Mouse (Mus musculus): Measurements from ENCODE around the gene Tmem216. TPM values are rescaled to one million over a fixed set of nuclear protein-coding genes. Genes with fewer than 3 reads are reported as not detected.

Gene Tmem216
- total RNA-seq, 2 experiments from 2014 or later = 9.2 to 11.8 TPM

GRCm38 (mm10) chr19:10502571-10502970 is 53.5 kb downstream of the Tmem216 start:
- ATAC-seq (replicated peaks; ENCODE audit: low FRiP score, poor library complexity, severe bottlenecking) = peak; percentile 78

DNA sequence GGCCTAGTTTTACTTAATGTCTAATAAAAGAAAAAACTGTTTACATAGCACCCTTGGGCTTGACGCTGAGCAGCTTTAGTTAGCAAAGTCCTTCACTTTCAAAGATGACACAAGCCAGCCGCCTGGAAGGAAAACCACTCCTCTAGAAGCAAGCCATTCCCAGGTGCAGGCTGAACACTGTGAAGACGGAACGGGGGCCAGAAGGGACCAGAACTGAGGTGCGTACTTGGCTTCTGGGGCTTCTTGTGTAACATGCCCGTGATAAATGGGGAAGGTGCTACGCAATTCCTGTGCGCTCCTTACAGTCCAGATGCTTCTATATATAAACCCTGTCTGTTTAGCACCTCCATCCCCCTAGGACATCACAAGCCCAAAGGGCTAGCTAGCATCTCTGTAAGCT is 55.5 kb downstream of the Tmem216 start:
- no peak for ATAC-seq (replicated peaks; ENCODE audit: low FRiP score, poor library complexity, severe bottlenecking)

GRCm38 (mm10) chr19:10497512-10498160 is 58.4 kb downstream of the Tmem216 start:
- ATAC-seq (replicated peaks; ENCODE audit: low FRiP score, poor library complexity, severe bottlenecking) = no peak

DNA sequence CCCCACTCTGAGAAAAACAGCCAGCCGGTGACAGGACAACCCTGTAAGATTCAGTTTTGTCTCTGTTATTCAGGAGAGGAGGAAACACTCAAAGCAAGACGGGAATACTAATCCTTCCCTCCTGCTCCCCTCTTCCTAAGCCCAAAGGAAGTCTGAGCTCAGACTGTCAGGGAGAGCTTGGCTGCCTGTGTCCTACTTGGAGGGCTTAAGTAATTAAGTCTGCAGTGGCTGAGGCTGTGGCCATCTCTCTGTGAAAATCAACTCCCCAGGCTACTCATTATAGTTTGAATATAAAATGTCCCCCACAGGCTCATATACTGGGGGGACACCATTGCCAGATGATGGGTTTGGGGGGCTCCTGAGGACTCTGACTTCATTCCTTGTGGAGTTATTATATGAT is 59.1 kb downstream of the Tmem216 start:
- no peak for ATAC-seq (replicated peaks; ENCODE audit: low FRiP score, poor library complexity, severe bottlenecking)

GRCm38 (mm10) chr19:10495670-10496069 is 60.4 kb downstream of the Tmem216 start:
- no peak for ATAC-seq (replicated peaks; ENCODE audit: low FRiP score, poor library complexity, severe bottlenecking)

- peak; percentile 75 for ATAC-seq (replicated peaks; ENCODE audit: low FRiP score, poor library complexity, severe bottlenecking)
These were observed 69.7 kb downstream of the Tmem216 start for GRCm38 (mm10) chr19:10486264-10486738.

Other genes starting within 250 kb of the Tmem216 start
- not detected in 2 replicates for gene Syt7, start 167.1 kb downstream of the Tmem216 start, total RNA-seq (2015; ENCODE audit: low replicate concordance)
- not detected in 2 replicates for gene Syt7, start 167.1 kb downstream of the Tmem216 start, total RNA-seq (2017; ENCODE audit: low replicate concordance)
- not detected in 2 replicates for gene Lrrc10b, start 98.8 kb downstream of the Tmem216 start, total RNA-seq (2015; ENCODE audit: low replicate concordance)
- gene Lrrc10b, start 98.8 kb downstream of the Tmem216 start, total RNA-seq (2017; ENCODE audit: low replicate concordance) = not detected in 2 replicates
- not detected in 2 replicates for gene Ppp1r32, start 73.3 kb downstream of the Tmem216 start, total RNA-seq (2015; ENCODE audit: low replicate concordance)
- gene Ppp1r32, start 73.3 kb downstream of the Tmem216 start, total RNA-seq (2017; ENCODE audit: low replicate concordance) = 1.4 TPM in 1 of 2 replicates, not detected in the other
- gene Cpsf7, start 31.0 kb downstream of the Tmem216 start, total RNA-seq (2015; ENCODE audit: low replicate concordance) = 73.4 and 91.5 TPM in 2 replicates
- gene Cpsf7, start 31.0 kb downstream of the Tmem216 start, total RNA-seq (2017; ENCODE audit: low replicate concordance) = 63.5 and 75.6 TPM in 2 replicates
- gene Sdhaf2, start 30.1 kb downstream of the Tmem216 start, total RNA-seq (2015; ENCODE audit: low replicate concordance) = 28.1 and 46.1 TPM in 2 replicates
- gene Sdhaf2, start 30.1 kb downstream of the Tmem216 start, total RNA-seq (2017; ENCODE audit: low replicate concordance) = 30.5 and 34.8 TPM in 2 replicates
- gene Cyb561a3, start 20.9 kb upstream of the Tmem216 start, total RNA-seq (2015; ENCODE audit: low replicate concordance) = 23.8 and 27.7 TPM in 2 replicates
- gene Cyb561a3, start 20.9 kb upstream of the Tmem216 start, total RNA-seq (2017; ENCODE audit: low replicate concordance) = 7.1 and 13.7 TPM in 2 replicates
- 36.0 and 39.0 TPM in 2 replicates for gene Tmem138, start 21.1 kb upstream of the Tmem216 start, total RNA-seq (2015; ENCODE audit: low replicate concordance)
- gene Tmem138, start 21.1 kb upstream of the Tmem216 start, total RNA-seq (2017; ENCODE audit: low replicate concordance) = 8.5 and 14.6 TPM in 2 replicates
- gene Ddb1, start 49.1 kb upstream of the Tmem216 start, total RNA-seq (2015; ENCODE audit: low replicate concordance) = 58.0 and 75.0 TPM in 2 replicates
- gene Ddb1, start 49.1 kb upstream of the Tmem216 start, total RNA-seq (2017; ENCODE audit: low replicate concordance) = 168 and 208 TPM in 2 replicates
- gene Tkfc, start 49.4 kb upstream of the Tmem216 start, total RNA-seq (2015; ENCODE audit: low replicate concordance) = 4.6 and 6.1 TPM in 2 replicates
- 1.2 TPM in 1 of 2 replicates, not detected in the other for gene Tkfc, start 49.4 kb upstream of the Tmem216 start, total RNA-seq (2017; ENCODE audit: low replicate concordance)
- not detected in 2 replicates for gene Vwce, start 78.0 kb upstream of the Tmem216 start, total RNA-seq (2015; ENCODE audit: low replicate concordance)
- 1.2 TPM in 1 of 2 replicates, not detected in the other for gene Vwce, start 78.0 kb upstream of the Tmem216 start, total RNA-seq (2017; ENCODE audit: low replicate concordance)
- not detected in 2 replicates for gene Pga5, start 121.8 kb upstream of the Tmem216 start, total RNA-seq (2015; ENCODE audit: low replicate concordance)
- not detected in 2 replicates for gene Pga5, start 121.8 kb upstream of the Tmem216 start, total RNA-seq (2017; ENCODE audit: low replicate concordance)
- gene Vps37c, start 132.5 kb upstream of the Tmem216 start, total RNA-seq (2015; ENCODE audit: low replicate concordance) = 10.8 and 26.0 TPM in 2 replicates
- 3.3 and 6.0 TPM in 2 replicates for gene Vps37c, start 132.5 kb upstream of the Tmem216 start, total RNA-seq (2017; ENCODE audit: low replicate concordance)
- 2.5 and 2.9 TPM in 2 replicates for gene Cd5, start 182.8 kb upstream of the Tmem216 start, total RNA-seq (2015; ENCODE audit: low replicate concordance)
- 0.26 TPM in 1 of 2 replicates, not detected in the other for gene Cd5, start 182.8 kb upstream of the Tmem216 start, total RNA-seq (2017; ENCODE audit: low replicate concordance)

Data from erythroid progenitor cell, adult 5-6 weeks (primary cell).